Mouse (Mus musculus) liver (tissue): ENCODE data around the gene Pde4b.
A peak's percentile ranks its signal among the peaks of the same experiment; 100 is the strongest.

ENCODE experiments used
- DNase-seq: peaks from one replicate; pipeline ENCODE4 v3.0.0-alpha.2; 2020; ENCODE audit warnings: mixed read lengths

Pde4b gene

GRCm38 (mm10) chr4:102623789-102624611 lies 536.7 kb downstream of the Pde4b start:
- no peak for DNase-seq

GRCm38 (mm10) chr4:102624937-102625336 lies 537.6 kb downstream of the Pde4b start:
- DNase-seq, result no peak

- no peak for DNase-seq
Measured at GRCm38 (mm10) chr4:102627799-102628198, 540.5 kb downstream of the Pde4b start.

- no peak for DNase-seq
Measured at GRCm38 (mm10) chr4:102629621-102630020, 542.3 kb downstream of the Pde4b start.

- no peak for DNase-seq
Measured at GRCm38 (mm10) chr4:102630261-102630660, 542.9 kb downstream of the Pde4b start.

- no peak for DNase-seq
Measured at GRCm38 (mm10) chr4:102631624-102632023, 544.3 kb downstream of the Pde4b start.

- no peak for DNase-seq
Measured at GRCm38 (mm10) chr4:102633241-102633640, 545.9 kb downstream of the Pde4b start.

GRCm38 (mm10) chr4:102635258-102635657 lies 547.9 kb downstream of the Pde4b start:
- no peak for DNase-seq

GRCm38 (mm10) chr4:102635944-102636343 lies 548.6 kb downstream of the Pde4b start:
- no peak for DNase-seq

GRCm38 (mm10) chr4:102637348-102637910 lies 550.1 kb downstream of the Pde4b start:
- no peak for DNase-seq

- DNase-seq, result no peak
Measured at GRCm38 (mm10) chr4:102640942-102641341, 553.6 kb downstream of the Pde4b start.

GRCm38 (mm10) chr4:102644062-102644461 lies 556.7 kb downstream of the Pde4b start:
- DNase-seq, result no peak

- DNase-seq, result no peak
Measured at GRCm38 (mm10) chr4:102647056-102647455, 559.7 kb downstream of the Pde4b start.

GRCm38 (mm10) chr4:102655331-102655730 lies 568.0 kb downstream of the Pde4b start:
- no peak for DNase-seq

GRCm38 (mm10) chr4:102656494-102657036 lies 569.2 kb downstream of the Pde4b start:
- peak; percentile 17 for DNase-seq
